ENCODE assay signal across 10 mouse cellular contexts in the genomic region with DNA sequence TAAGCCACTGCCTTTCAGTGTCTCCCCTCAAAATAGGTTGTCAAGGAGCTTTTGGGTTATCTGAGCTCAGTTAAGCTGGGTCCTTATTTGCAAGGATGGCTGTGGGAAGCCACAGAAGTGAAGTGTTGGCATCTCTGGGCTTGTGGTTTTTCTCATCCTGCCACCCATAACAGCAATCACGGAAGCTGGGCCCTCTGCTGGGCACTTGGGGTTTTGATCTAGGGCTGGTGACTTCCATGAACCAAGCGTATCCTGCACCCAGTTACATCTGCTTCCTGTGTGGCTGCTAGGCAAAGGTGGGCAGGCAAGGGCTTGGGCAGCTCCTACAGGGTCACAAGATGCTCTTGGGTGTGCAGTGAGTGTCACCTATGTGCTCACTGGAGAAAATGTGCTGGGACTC. TPM values are rescaled to one million over a fixed set of nuclear protein-coding genes. Genes with fewer than 3 reads are reported as not detected.
DNase-seq lines count a peak whose midpoint lies in the region; ATAC-seq and TF ChIP-seq lines count a peak whose summit lies in the region.
"Had no signal": no experiment of that assay in that cellular context is flagged by ENCODE, and none has a peak within 500 bp of the region (broad histone marks: within the 10 kb centered on the region; RNA-seq: fewer than 3 reads in every experiment).

No protein-coding gene starts in this region.

- no peak overlapping the region for H3K9ac ChIP-seq in midbrain, postnatal 0 days (replicated peaks; ENCODE audit: low read length, poor library complexity, severe bottlenecking)
- H3K9ac ChIP-seq in midbrain, embryonic 11.5 days (ENCODE audit: low read length): no peak overlapping the region
- H3K9ac ChIP-seq in midbrain, embryonic 15.5 days: no peak overlapping the region
- H3K9ac ChIP-seq: limb, embryonic 13.5 days had no signal

- H3K4me1 ChIP-seq in midbrain, postnatal 0 days (ENCODE audit: insufficient read depth, low read length): no peaks in the 10 kb centered on the region
- H3K4me1 ChIP-seq in midbrain, embryonic 11.5 days (ENCODE audit: control insufficient read depth, insufficient read depth, low read length): no peaks in the 10 kb centered on the region
- H3K4me1 ChIP-seq in midbrain, embryonic 15.5 days: no peaks in the 10 kb centered on the region
- H3K4me1 ChIP-seq: limb, embryonic 13.5 days had no signal

- no peaks in the 10 kb centered on the region for H3K27me3 ChIP-seq in midbrain, postnatal 0 days (ENCODE audit: insufficient read depth, low read length)
- no peaks in the 10 kb centered on the region for H3K27me3 ChIP-seq in midbrain, embryonic 11.5 days (ENCODE audit: control insufficient read depth, insufficient read depth, low read length)
- no peaks in the 10 kb centered on the region for H3K27me3 ChIP-seq in midbrain, embryonic 15.5 days (replicated peaks)
- H3K27me3 ChIP-seq: limb, embryonic 13.5 days had no signal

- no peak for ATAC-seq in midbrain, postnatal 0 days (ENCODE audit: low FRiP score)
- no peak for ATAC-seq in midbrain, embryonic 11.5 days (ENCODE audit: low FRiP score)
- no peak for ATAC-seq in midbrain, embryonic 15.5 days (replicated peaks)

- 44% methylated on average over 2 of the region's 2 CpGs for WGBS in midbrain, postnatal 0 days
- 56% methylated on average over 2 of the region's 2 CpGs for WGBS in midbrain, embryonic 11.5 days
- 51% methylated on average over 2 of the region's 2 CpGs for WGBS in midbrain, embryonic 15.5 days

- H3K4me2 ChIP-seq in midbrain, postnatal 0 days (ENCODE audit: low read depth, low read length, poor library complexity, severe bottlenecking): no peak overlapping the region
- no peak overlapping the region for H3K4me2 ChIP-seq in midbrain, embryonic 11.5 days
- no peak overlapping the region for H3K4me2 ChIP-seq in midbrain, embryonic 15.5 days
- H3K4me2 ChIP-seq: limb, embryonic 13.5 days had no signal

- peak; percentile 7 for DNase-seq in embryo, embryonic 10.5 days (ENCODE audit: low spot score)
- no peak for DNase-seq in embryo, embryonic 9.5 days (ENCODE audit: extremely low spot score)
- peak; percentile 24 for DNase-seq in midbrain, postnatal 0 days (ENCODE audit: low spot score)
- DNase-seq in midbrain, embryonic 11.5 days (ENCODE audit: low spot score, missing footprints): no peak
- DNase-seq in layer of hippocampus, adult 9-10 months (ENCODE audit: low spot score): peak; percentile 30
- DNase-seq in thymus, adult 18-20 months: peak; percentile 17 to 23
- no peak for DNase-seq in gastrocnemius, adult 8-10 months (ENCODE audit: low spot score in 2 of 2)

- H3K27ac ChIP-seq in midbrain, postnatal 0 days (ENCODE audit: low read depth, low read length): no peak overlapping the region
- H3K27ac ChIP-seq in midbrain, embryonic 11.5 days (ENCODE audit: low read depth, low read length): no peak overlapping the region
- no peak overlapping the region for H3K27ac ChIP-seq in midbrain, embryonic 15.5 days
- H3K27ac ChIP-seq: limb, embryonic 13.5 days had no signal

- peak; percentile 69 for TF ChIP-seq CTCF in midbrain, postnatal 0 days (IDR thresholded peaks at IDR 0.05)

- peaks cover 12% of the 10 kb centered on the region; the same call in 1 of the 2 replicates for H3K36me3 ChIP-seq in midbrain, postnatal 0 days (ENCODE audit: insufficient read depth, low read length)
- H3K36me3 ChIP-seq in midbrain, embryonic 11.5 days (ENCODE audit: control insufficient read depth, insufficient read depth, low read length): no peaks in the 10 kb centered on the region
- no peaks in the 10 kb centered on the region for H3K36me3 ChIP-seq in midbrain, embryonic 15.5 days (replicated peaks)
- H3K36me3 ChIP-seq: G1E; limb, embryonic 13.5 days had no signal

- H3K4me3 ChIP-seq in midbrain, postnatal 0 days (ENCODE audit: low read depth, low read length): no peak overlapping the region
- no peak overlapping the region for H3K4me3 ChIP-seq in midbrain, embryonic 11.5 days (ENCODE audit: low read depth, low read length)
- H3K4me3 ChIP-seq in midbrain, embryonic 15.5 days: no peak overlapping the region
- H3K4me3 ChIP-seq: limb, embryonic 13.5 days had no signal

- H3K9me3 ChIP-seq in midbrain, postnatal 0 days (ENCODE audit: low read length): no peaks in the 10 kb centered on the region
- H3K9me3 ChIP-seq in midbrain, embryonic 11.5 days (ENCODE audit: control insufficient read depth, low read length): no peaks in the 10 kb centered on the region
- no peaks in the 10 kb centered on the region for H3K9me3 ChIP-seq in midbrain, embryonic 15.5 days
- H3K9me3 ChIP-seq: G1E; limb, embryonic 13.5 days had no signal

RNA-seq across cellular contexts. Expression of gene Kcnt1, which starts 49.7 kb away (rescaled TPM):
- total RNA-seq in midbrain, postnatal 0 days (2014; rRNA removed): 49.2 and 60.7 TPM in 2 replicates
- 21.7 and 22.1 TPM in 2 replicates for polyA plus RNA-seq in midbrain, postnatal 0 days (2015; fragmentation: Nextera tagmentation; extraction: Ambion mirVana)
- 0.23 and 0.32 TPM in 2 replicates for polyA plus RNA-seq in midbrain, embryonic 11.5 days (2014; fragmentation: Nextera tagmentation; extraction: Ambion mirVana)
- total RNA-seq in gastrocnemius, adult 8-10 months (2022): under 1 TPM in 3 of 4 experiments, not detected in 1; 0.10 to 0.31 (median 0.24) TPM
- polyA plus RNA-seq in midbrain, embryonic 15.5 days (2015; fragmentation: Nextera tagmentation; extraction: Ambion mirVana): 14.4 and 20.7 TPM in 2 replicates
- polyA plus RNA-seq: G1E had no signal

Comparison
In these comparisons a context has a peak if more than half of its experiments do, and no peak if none do; other contexts are left out.
1. DNase-seq: peak in embryo, embryonic 10.5 days (single experiment), midbrain, postnatal 0 days (single experiment), layer of hippocampus, adult 9-10 months (single experiment) and thymus, adult 18-20 months (2 of 2); none in embryo, embryonic 9.5 days (single experiment), midbrain, embryonic 11.5 days (single experiment) and gastrocnemius, adult 8-10 months (0 of 2).
2. RNA of gene Kcnt1, which starts 49.7 kb away (polyA plus RNA-seq): 21.7 to 22.1 TPM in midbrain, postnatal 0 days and 14.4 to 20.7 TPM in midbrain, embryonic 15.5 days; 0.23 to 0.32 TPM in midbrain, embryonic 11.5 days; every median in the first group is over 10 times any median in the second.